Mouse (Mus musculus) 3134 (cell line): ENCODE results near the gene Gm20441.
A peak's percentile ranks its signal among the peaks of the same experiment; 100 is the strongest.

Experiments used
- DNase-seq: peaks from one replicate; pipeline ENCODE4 v3.0.0-alpha.2; 2011; ENCODE audit warnings: low spot score; ENCODE audit not compliant: insufficient read length; ENCODE audit errors: extremely low read depth

Gm20441 gene

DNA sequence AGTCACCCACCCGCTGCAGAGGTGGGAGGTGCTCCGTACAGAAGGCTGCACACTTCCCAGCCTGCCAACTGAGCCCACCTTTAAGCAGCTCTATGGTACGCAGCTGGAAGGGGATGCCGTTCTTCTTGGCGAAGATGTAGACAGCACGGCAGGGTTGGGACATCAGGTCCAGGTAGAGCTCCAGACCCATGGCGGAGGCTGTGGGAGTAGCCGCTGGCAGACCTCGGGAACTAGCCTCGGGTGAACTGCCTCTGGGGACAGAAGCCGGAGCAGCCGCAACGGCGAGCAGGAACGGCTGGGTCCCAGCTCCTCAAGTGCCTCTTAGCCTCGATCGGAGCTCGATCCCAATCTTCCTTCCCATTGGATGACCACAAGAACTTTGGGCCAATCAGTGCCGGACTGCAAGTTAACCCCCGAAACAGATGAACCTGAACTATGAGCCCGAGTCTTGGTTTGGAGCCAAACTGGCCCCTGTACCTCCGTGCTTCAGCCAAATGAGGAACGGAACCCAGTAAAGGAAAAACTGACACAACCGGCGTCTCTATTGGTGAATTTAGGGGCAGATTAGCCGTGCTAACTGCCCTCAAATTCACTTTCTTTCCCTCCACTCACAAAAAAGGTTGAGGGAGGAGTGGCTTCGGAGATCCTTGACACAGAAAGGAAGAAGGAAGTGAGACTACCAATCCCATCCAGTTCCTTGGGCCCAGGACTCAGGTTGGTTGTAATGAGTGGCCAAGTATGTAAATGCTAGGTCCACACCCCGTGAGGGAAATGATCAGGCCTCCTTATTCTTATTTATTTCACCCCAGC, at the start of gene Gm20441, which contains the start of gene Gstt3:
Gm20441 (minus strand) TSS at position 186 of the 810 bp plus-strand sequence.
Gstt3 (minus strand) TSS at position 646 of the 810 bp plus-strand sequence.
- DNase-seq: peak; percentile 63

DNA sequence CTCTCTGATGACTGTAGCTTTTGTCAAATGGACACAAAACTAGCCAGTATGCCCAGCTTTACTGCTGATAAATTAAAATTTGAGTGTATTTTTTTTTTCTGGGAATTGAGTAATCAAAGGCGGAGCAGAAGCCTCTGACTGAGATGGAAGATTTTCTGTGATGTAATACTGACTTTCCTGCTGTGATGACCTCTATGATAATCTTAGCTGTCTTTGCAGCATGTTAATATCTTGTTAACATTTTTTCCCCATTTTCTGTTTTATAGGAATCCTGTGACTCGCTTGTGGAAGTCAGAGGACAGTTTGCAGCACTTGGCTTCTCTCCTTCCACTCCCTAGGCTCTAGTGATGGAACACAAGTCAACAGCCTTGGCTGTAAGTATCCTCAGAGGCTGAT, 49.5 kb upstream of the Gm20441 start:
- DNase-seq: no peak

DNA sequence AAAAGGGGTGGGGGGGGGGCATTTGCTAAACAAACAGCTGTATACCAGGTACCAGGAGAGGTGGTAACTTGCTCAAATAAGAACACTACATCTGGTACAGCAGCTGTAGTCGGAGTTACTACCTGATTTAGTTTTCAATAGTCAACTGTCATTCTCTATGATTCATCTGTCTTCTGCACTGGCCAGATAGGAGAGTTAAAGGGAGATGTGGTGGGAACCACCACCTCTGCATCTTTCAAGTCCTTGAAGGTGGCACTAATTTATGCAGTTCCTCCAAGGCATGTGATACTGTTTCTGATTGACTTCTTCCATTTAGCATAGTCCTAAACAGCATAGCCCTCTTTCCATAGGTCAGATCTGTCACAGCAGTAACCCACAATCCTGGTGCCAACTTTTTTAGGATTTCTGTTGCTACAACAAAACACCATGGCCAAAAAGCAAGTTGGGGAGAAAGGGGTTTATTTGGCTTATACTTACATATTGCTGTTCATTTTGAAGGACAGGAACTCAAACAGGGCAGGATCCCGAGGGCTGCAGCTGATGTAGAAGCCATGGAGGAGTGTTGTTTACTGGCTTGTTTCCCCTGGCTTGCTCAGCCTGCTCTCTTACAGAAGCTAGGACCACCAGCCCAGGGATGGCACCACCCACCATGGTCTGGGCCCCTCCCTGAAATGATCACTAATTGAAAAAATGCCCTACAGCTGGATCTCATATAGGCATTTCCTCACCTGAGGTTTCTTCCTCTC, 48.9 kb upstream of the Gm20441 start:
- DNase-seq: no peak

DNA sequence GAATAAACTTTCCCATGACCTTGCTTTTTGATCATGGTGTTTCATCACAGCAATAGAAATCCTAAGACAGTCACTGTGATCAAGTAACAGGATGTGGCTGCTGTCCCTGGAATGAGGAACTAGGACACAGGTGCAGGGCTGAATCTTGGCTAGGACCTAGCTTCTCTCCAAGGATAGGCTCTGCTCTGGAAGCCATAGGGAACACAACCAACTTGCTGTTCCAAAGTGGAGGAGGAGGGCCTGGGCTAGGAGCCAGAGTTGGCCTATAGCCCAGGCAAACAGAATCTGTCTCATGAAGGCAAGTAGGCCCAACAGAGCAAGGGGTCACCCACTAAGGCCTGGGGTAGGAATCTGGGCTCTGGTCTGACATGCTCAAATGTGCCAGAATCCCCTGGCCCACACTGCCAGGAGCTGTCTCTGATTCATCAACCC, 47.8 kb upstream of the Gm20441 start:
- peak; percentile 82 for DNase-seq

DNA sequence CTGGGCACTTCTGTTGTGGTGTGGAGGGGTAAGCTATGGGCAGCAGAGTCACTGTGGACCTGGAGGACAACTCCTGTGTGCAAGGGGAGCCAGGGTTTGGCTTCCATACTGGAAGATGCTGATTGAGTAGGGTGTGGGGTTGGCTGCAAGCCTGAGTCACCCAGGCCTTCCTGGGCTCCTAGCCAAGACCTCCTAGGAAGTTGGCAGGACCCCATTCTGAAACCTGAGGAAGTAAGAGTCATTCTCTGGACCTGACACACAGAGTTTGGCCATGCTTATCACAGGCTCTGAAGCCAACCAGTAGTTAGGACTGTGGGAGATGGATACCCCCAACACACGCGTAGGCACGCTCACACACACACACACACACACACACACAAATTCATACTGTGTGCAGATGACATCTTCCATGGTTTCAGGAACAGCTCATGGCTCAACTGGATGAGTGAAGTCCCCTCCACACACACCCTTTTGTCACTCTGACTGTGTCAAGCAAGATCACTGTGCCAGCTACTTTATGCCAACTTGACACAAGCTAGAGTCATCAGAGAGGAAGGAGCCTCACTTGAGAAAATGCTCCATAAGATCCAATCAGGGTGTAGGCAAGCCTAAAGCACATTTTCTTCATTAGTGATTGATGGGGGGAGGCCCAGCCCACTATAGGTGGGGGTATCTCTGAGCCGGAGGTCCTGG, 47.1 kb upstream of the Gm20441 start:
- peak; percentile 85 for DNase-seq

DNA sequence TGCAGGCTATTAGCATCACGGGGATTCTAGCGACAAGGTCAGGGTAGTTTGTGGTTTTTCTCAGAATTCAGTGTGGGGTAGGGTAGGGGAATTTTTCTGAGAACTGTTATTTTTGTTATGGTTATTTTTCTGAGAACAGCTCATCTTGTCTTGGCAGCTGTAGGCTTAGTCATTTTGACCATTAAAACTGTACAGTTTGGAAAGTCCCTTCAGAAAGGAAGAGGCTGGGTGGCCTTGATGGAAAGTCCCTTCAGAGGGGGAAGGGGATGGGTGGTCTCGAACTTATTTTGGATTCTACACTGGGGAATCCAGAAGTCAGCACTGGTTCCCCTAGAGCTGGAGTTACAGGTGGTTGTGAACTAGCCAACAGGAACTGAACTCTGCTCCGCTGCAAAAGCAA, 43.8 kb upstream of the Gm20441 start:
- no peak for DNase-seq

DNA sequence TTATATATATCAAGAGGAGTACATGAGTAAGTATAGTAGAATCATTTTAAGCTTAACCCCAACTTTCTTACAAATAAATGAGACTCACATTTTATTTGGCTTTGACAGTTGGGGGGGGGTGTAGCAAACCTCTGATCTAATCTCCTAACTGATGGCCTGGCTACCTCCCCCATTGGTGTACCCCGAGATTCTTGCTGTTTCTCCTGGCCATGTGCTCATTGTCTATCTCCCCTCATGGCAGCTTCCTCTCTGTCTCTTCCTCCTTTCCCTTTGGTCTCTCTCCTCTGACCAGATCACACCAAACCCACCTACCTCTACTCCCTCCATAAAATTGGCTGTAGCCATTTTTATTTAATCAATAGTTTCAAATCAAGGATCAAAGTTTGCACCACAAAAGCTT, 43.0 kb upstream of the Gm20441 start:
- no peak for DNase-seq

DNA sequence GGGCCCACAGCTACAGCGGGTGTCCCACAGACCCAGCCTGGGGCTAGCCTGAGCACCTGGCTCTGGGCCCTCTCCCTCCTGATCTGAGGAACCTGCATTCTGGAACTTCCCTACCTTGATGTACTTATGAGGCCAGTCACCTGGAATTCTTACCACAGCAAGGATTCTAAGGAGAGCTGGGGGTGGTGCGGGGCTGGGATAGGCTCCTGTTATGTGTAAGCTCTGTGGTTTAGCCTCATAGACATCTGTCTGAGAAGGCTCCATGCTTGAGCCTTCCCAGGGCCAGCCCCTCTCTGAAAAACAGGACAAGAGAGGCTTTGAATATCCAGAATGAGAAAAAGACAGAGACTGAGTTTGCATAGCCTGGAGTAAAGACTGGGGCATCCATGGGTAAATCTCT, 41.7 kb upstream of the Gm20441 start, which contains the start of gene Gstt4:
Gstt4 (minus strand) TSS at position 101 of the 400 bp plus-strand sequence.
- no peak for DNase-seq

DNA sequence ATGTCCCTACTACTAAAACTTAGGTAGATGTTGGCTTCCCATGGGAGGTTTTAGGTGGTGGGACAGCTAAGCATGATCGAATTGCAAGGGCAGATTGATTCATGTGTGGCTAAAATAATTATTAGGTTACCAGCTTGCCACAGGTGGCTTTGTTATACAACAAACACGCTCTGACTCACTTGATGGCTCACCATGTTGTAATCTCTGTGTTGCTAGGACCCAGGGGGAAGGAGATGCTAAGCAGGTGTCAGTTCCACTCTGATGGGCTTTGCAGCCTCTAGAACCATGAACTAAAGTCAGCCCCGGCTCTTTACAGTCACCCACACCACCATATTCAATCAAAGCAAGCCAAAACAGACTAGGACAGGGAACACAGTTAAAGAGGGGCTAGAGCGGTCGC, 39.1 kb upstream of the Gm20441 start:
- no peak for DNase-seq

DNA sequence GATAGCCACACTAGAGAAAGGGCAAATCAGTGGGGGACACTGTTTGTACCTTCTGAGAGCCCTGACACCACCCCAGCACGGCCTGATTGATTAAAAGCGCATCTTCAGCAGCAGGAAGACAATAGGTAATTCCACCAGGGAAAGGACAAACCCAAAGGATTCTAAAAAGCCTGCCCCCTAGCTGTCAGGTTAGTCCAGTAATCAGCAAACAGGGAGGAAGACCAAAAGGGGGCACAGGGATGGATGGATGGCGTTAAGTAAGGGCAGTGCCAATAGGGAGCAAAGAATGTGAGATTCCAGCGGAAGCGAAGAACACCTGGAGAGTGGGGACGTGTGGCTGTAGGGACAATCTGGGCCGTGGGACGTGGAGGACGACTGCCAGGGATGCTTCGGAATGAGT, 37.9 kb upstream of the Gm20441 start:
- DNase-seq: no peak

DNA sequence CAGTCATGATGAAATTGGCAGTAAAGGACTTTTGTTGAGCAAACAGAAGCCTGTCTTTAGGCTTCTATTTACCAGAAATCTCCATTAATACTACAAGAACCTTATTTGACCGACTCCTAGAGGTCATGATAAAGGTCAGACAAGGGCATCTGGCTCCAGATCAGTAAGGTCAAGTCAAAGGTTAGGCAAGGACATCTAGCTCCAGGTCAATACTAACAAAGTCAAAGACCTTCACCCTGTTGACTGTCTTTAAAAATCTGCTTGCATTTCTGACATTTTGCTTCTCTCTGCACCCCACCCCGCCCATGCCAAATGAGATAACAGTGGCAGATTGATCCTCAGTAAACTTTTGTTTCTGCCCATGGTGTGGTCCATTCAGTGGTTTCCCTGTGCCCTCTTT, 23.5 kb upstream of the Gm20441 start:
- no peak for DNase-seq

DNA sequence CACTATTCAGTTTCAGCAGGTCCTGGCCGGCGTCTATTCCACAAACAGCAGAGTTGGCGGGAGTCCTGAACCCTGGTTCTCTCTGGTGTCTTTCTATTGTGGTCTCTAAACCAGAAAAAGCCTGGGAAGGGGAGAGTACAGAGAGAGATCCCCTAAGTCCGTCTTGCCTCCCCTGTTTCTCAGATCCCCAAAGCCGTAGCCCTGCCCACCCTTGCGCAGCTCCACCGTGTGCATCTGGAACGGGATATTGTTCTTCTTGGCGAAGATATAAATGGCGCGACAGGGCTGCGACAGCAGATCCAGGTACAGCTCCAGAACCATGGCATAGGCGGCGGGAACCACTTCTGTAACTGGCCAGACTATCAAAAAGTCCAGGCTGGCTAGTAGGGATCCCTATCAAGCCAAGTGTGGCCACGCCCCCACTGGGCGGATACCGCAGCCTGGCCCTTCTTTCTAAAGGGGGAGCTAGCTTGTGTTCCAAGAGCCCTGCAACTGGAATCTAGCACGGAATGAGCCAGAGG, 17.5 kb upstream of the Gm20441 start, which contains the start of gene Gstt1:
Gstt1 (minus strand) TSS at position 409 of the 521 bp plus-strand sequence.
- no peak for DNase-seq

DNA sequence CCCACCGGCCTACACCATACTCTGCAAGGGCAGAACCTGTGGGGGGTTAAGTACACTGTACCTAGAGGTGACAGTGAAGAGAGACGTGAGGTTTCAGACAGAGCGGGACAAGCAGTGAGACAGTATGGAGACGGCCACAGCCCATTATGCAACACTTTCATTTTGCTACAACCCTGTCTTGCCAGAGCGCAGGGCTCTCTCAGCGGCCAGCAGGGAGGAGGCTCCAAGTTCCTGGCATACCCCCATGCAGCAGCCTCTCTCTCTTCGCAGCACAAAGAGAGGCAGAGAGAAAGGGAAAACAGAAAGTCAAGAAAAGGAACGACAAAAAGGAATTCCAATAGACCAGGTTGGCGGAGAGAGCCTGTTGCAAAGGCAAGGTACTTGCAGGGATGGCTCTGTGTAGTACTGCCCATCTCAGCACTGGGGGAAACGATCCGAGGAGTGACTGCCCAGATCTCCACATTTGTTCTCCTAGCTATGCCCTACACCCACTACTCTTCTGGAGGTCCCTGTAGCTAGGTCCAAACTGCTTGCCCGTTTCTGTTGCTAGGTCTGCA, 16.9 kb upstream of the Gm20441 start:
- DNase-seq: no peak

DNA sequence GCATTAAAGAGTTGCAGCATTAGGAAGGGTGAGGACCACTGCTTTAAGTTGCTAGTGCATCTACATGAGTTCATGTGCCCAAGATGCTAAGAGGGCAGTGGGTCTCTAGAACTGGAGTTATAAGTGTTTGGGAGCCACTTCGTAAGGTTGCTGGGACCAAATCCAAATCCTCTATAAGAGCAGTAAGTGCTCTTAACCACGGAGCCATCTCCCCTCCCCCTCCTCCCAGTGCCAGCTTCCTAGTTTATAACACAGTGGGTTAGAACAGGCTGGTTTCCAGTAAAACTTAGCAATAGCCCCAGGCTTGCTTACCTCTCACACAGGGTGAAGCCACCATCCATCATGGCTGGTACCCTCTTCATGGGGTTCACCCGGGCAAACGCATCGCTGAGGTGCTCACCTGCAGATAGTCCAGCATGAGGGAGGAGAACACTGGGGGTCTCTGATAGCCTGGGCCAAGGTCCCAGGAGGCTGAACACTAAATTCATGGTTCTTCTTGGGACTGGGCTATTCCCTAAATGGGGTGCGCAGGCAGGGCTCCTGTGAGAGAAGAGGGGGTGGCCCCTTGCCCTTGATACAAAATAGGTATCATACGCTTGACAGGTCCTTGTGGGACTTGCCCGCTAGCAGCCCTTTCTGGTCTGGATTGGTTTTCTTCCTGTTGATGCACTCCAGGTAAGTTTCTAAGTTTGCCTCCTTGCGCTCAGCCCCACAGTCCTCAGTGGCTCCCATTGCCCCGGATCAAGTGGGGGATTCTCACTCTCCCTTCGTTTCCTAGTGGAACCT, 16.2 kb upstream of the Gm20441 start:
- no peak for DNase-seq

DNA sequence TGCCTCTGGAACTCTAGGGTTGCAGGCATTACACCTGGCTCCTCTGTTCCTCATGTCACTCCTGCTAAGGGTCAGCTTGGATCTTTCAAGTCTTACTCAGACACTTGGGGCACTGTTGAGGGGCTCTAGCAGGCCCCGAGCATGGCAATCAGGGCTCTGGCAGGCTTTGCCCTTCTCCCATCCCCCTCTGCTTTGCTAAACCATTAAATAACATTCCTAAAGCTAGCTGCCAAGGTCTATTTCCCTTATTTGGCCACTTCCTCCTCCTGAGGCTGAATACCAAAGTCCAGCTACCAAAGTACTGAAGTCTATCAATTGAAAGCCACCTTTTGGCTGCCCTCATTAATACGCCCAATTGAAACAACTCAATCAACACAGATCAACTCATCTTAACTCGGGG, 14.1 kb upstream of the Gm20441 start:
- peak; percentile 12 for DNase-seq

DNA sequence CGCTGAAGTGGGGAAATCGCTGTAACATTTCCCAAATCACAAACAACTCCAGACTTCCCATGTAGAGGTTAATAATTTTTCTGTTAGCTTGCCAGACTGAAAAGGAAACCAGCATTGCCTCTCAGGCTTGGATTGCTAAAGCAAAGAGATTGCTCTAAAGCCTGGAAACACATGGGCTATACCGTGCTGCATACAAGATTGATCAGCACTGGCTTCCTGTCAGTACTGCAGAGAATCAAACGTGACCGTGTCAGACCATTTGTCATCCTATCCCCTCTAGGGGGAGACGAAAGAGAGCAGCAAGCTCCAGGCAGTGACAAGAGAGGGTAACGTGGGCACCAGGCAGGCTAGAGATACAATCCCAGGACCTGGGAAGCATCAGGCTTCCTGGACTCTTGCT, 10.0 kb upstream of the Gm20441 start:
- DNase-seq: no peak

DNA sequence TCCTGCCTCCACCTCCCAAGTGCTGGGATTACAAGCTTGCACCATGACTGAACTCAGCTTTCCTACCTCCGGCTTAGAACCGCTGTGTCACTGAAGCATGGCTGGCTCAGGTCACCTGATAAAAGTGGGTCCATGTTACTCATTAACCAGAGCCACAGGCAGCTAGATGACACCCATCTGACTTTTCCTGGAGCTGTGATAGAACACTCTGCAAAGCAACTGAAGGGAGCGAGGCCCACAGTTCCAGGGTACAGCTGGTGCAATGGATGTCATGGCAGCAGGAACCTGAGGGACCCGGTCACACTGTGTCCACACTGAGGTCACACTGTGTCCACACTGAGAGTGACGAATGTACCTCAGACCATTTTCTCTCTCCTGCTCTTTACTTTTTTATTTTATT, 9.1 kb upstream of the Gm20441 start:
- DNase-seq: no peak

DNA sequence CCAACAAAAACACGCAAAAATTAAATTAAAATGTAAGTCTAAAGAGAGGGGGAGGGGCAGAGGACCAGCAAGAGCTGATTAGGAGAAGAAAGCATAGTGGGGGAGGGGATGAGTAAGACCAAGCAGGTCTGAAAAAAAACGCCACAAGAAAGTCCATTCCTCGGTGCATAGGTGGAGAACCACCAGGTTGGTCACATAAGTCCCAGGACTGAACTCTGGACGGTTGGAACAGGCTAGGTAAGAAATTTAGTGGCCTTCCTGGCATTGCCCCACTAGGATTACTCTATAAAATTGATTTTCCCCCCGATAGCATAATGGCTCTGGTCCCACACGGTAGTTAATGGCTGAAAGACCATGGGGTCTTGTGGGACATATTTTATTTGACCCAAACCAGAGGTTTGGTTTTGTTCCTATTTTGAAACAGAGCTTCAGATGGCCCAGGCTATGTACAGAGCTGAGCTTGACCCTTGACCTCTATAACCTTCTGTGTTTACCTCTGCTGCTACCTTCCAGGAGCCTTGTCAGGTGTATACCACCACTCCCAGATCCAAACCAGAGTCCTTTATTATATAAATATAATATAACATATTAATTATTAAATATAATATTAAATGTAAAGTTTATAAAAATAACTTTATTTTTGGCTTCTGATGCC, 8.5 kb upstream of the Gm20441 start:
- DNase-seq: no peak

DNA sequence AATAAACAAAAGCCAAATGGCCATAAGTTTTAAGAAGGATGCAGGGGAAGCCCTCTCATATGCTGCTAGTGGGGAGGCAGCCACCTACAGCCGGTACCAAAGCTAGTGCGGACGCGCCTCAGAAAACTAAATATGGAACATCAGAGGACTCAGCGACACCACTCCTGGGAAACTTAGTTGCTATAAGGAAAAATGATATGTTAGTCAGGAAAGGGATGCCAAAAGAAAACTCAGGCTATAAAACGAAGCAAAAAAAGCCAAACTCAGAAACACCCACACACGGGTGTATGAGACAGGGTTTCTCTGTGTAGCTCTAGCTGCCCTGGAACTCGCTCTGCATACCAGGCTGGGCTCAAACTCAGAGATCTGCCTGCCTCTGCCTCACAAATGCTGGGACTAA, 7.5 kb upstream of the Gm20441 start:
- DNase-seq: no peak
